10 mouse cellular contexts compared by ENCODE assay signal in genomic region chr7:116286173-116286572, GRCm38 (mm10). TPM values are rescaled to one million over a fixed set of nuclear protein-coding genes. Genes with fewer than 3 reads are reported as not detected.
DNase-seq lines count a peak whose midpoint lies in the region; ATAC-seq and TF ChIP-seq lines count a peak whose summit lies in the region.
"Had no signal": no experiment of that assay in that cellular context is flagged by ENCODE, and none has a peak within 500 bp of the region (broad histone marks: within the 10 kb centered on the region; RNA-seq: fewer than 3 reads in every experiment).

No protein-coding gene starts in this region.

- H3K4me2 ChIP-seq in lung, embryonic 15.5 days = no peak overlapping the region
- no peak overlapping the region for H3K4me2 ChIP-seq in heart, embryonic 16.5 days (ENCODE audit: low read depth, low read length)
- no peak overlapping the region for H3K4me2 ChIP-seq in stomach, postnatal 0 days (replicated peaks; ENCODE audit: low read depth)

- H3K9ac ChIP-seq in lung, embryonic 15.5 days = no peak overlapping the region
- peak overlapping the region; percentile 18; the same call in 1 of the 2 replicates for H3K9ac ChIP-seq in heart, embryonic 16.5 days (ENCODE audit: low read length)
- H3K9ac ChIP-seq in stomach, postnatal 0 days (ENCODE audit: low read length) = 0 out of 2 replicates have a peak overlapping the region, but pooled peaks have one; percentile 9

- no peaks in the 10 kb centered on the region for H3K9me3 ChIP-seq in lung, embryonic 15.5 days
- H3K9me3 ChIP-seq in heart, embryonic 16.5 days (replicated peaks; ENCODE audit: control insufficient read depth, low read length) = no peaks in the 10 kb centered on the region
- no peaks in the 10 kb centered on the region for H3K9me3 ChIP-seq in stomach, postnatal 0 days (ENCODE audit: control insufficient read depth, low read length)

- peak overlapping the region; percentile 60 for H3K27ac ChIP-seq in lung, embryonic 15.5 days
- H3K27ac ChIP-seq in heart, embryonic 16.5 days (ENCODE audit: low read length) = peak overlapping the region; percentile 90
- H3K27ac ChIP-seq in stomach, postnatal 0 days (replicated peaks) = peak overlapping the region; percentile 74

- H3K4me1 ChIP-seq in lung, embryonic 15.5 days = peaks cover 47% of the 10 kb centered on the region
- H3K4me1 ChIP-seq in lung, adult 2 months (ENCODE audit: control insufficient read depth, insufficient read depth, low read length) = peaks cover 9% of the 10 kb centered on the region; the same call in 1 of the 2 replicates
- H3K4me1 ChIP-seq in heart, embryonic 16.5 days (ENCODE audit: control insufficient read depth, insufficient read depth, low read length) = peaks cover 28% of the 10 kb centered on the region
- peaks cover 5% of the 10 kb centered on the region; the same call in 1 of the 2 replicates for H3K4me1 ChIP-seq in stomach, postnatal 0 days (replicated peaks; ENCODE audit: control insufficient read depth, insufficient read depth)

- no peak for TF ChIP-seq EP300 in stomach, postnatal 0 days (optimal IDR thresholded peaks at IDR 0.05)

- no peak for TF ChIP-seq POLR2A in lung, adult 2 months (IDR thresholded peaks at IDR 0.05; ENCODE audit: borderline replicate concordance, extremely low read depth, low read depth, low read length)

- WGBS in lung, embryonic 15.5 days = 49% methylated on average over 12 of the region's 12 CpGs
- WGBS in lung, adult 2 months = 43% methylated on average over 12 of the region's 12 CpGs
- 35% methylated on average over 12 of the region's 12 CpGs for WGBS in heart, embryonic 16.5 days
- whole genome bisulfite sequencing in stomach, postnatal 0 days = 51% methylated on average over 12 of the region's 12 CpGs

- H3K27me3 ChIP-seq in lung, embryonic 15.5 days = no peaks in the 10 kb centered on the region
- H3K27me3 ChIP-seq in heart, embryonic 16.5 days (ENCODE audit: control insufficient read depth, insufficient read depth, low read length) = no peaks in the 10 kb centered on the region
- no peaks in the 10 kb centered on the region for H3K27me3 ChIP-seq in stomach, postnatal 0 days (ENCODE audit: control insufficient read depth, insufficient read depth, low read length)

- ATAC-seq in lung, embryonic 15.5 days (ENCODE audit: borderline replicate concordance, extremely low read depth, low FRiP score, low TSS enrichment) = peak; percentile 50; the same call in 1 of the 2 replicates
- peak; percentile 86 for ATAC-seq in heart, embryonic 16.5 days (replicated peaks; ENCODE audit: extremely low read depth, insufficient read depth, low FRiP score)
- peak; percentile 59 for ATAC-seq in stomach, postnatal 0 days (ENCODE audit: low FRiP score, low TSS enrichment)

- H3K36me3 ChIP-seq in lung, embryonic 15.5 days = no peaks in the 10 kb centered on the region
- H3K36me3 ChIP-seq in heart, embryonic 16.5 days (ENCODE audit: control insufficient read depth, insufficient read depth) = no peaks in the 10 kb centered on the region
- H3K36me3 ChIP-seq in stomach, postnatal 0 days (ENCODE audit: control insufficient read depth, insufficient read depth, low read length) = no peaks in the 10 kb centered on the region

- TF ChIP-seq CTCF in lung, adult 2 months (IDR thresholded peaks at IDR 0.05; ENCODE audit: insufficient read depth, low read length) = no peak
- TF ChIP-seq CTCF in stomach, postnatal 0 days (IDR thresholded peaks at IDR 0.05; ENCODE audit: low read depth) = peak; percentile 22; the same call in 1 of the 2 replicates

- H3K4me3 ChIP-seq in lung, embryonic 15.5 days = no peak overlapping the region
- no peak overlapping the region for H3K4me3 ChIP-seq in lung, adult 2 months (replicated peaks; ENCODE audit: extremely low read depth, low read depth, low read length)
- H3K4me3 ChIP-seq in heart, embryonic 16.5 days (ENCODE audit: low read length) = no peak overlapping the region
- H3K4me3 ChIP-seq in stomach, postnatal 0 days (ENCODE audit: low read depth, low read length) = no peak overlapping the region

- DNase-seq in lung, adult 2 months = no peak
- peak; percentile 59 to 70 for DNase-seq in kidney, postnatal 4 days
- peak; percentile 82 for DNase-seq in stomach, postnatal 0 days (ENCODE audit: low spot score)
- DNase-seq in thymus, adult 18-20 months = no peak
- no peak for DNase-seq in spleen, adult 18-20 months
- no peak for DNase-seq in layer of hippocampus, postnatal 10 days (ENCODE audit: low spot score in 2 of 2)
- DNase-seq: cerebellum, adult 9-11 months; gastrocnemius, postnatal 10 days had no signal

RNA-seq across cellular contexts. Expression of gene Plekha7, which starts 22.0 kb away (rescaled TPM):
- polyA plus RNA-seq in lung, embryonic 15.5 days (2015; fragmentation: Nextera tagmentation; extraction: Ambion mirVana) = 12.1 and 15.1 TPM in 2 replicates
- 9.4 and 10.0 TPM in 2 replicates for polyA plus RNA-seq in lung, adult 2 months (2012; rRNA removed)
- 40.9 and 44.5 TPM in 2 replicates for polyA plus RNA-seq in heart, embryonic 16.5 days (2015; fragmentation: Nextera tagmentation; extraction: Ambion mirVana)
- 10.1 and 11.7 TPM in 2 replicates for polyA plus RNA-seq in stomach, postnatal 0 days (2015; fragmentation: Nextera tagmentation; extraction: Ambion mirVana)
- total RNA-seq in layer of hippocampus, postnatal 10 days (2021) = 10 to 100 TPM; 20.5 to 25.9 TPM

RNA-seq across cellular contexts. Expression of gene Rps13, which starts 47.8 kb away (rescaled TPM):
- polyA plus RNA-seq in lung, embryonic 15.5 days (2015; fragmentation: Nextera tagmentation; extraction: Ambion mirVana) = 732 and 837 TPM in 2 replicates
- 82.3 and 118 TPM in 2 replicates for polyA plus RNA-seq in lung, adult 2 months (2012; rRNA removed)
- 427 and 491 TPM in 2 replicates for polyA plus RNA-seq in heart, embryonic 16.5 days (2015; fragmentation: Nextera tagmentation; extraction: Ambion mirVana)
- 609 and 626 TPM in 2 replicates for polyA plus RNA-seq in stomach, postnatal 0 days (2015; fragmentation: Nextera tagmentation; extraction: Ambion mirVana)
- total RNA-seq in layer of hippocampus, postnatal 10 days (2021) = 100 to 1,000 TPM; 282 to 291 TPM

Comparison
In these comparisons a context has a peak if more than half of its experiments do, and no peak if none do; other contexts are left out.
1. DNase-seq: peak in kidney, postnatal 4 days (2 of 2) and stomach, postnatal 0 days (single experiment); none in lung, adult 2 months (single experiment), thymus, adult 18-20 months (0 of 2), spleen, adult 18-20 months (0 of 2) and layer of hippocampus, postnatal 10 days (0 of 2).
2. Peak in every context shown above with its lines, with median percentiles within 50 percentile points of each other: ATAC-seq and H3K27ac ChIP-seq.